Mouse (Mus musculus): Measurements from ENCODE around the gene Rev1.

DNA sequence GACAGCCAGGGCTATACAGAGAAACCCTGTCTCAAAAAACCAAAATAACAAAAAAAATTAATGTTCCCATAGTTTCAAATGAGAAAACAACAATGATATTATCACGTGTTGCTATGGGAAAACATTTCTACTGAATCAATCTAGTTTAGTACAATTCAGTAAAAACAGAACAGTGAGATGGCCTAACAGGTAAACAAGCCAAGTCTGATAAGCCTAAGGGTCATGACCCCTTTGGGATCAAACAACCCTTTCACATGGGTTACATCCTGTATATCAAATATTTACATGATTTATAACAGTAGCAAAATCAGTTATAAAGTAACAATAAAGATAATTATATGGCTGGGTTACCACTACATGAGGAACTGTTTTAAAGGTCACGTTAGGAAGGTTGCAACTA, 11.0 kb downstream of the Rev1 start:
- TF ChIP-seq TAL1 (IDR thresholded peaks at IDR 0.05; ENCODE audit: low read length) (no peak), GATA1 (IDR thresholded peaks at IDR 0.05; ENCODE audit: low read length) (no peak)

All from erythroblast, embryonic 14.5 days (primary cell).